In genomic region chr6:53395208-53395607, GRCm38 (mm10) we compare ENCODE assay signal across 15 mouse cellular contexts.
DNase-seq lines count a peak whose midpoint lies in the region; ATAC-seq and TF ChIP-seq lines count a peak whose summit lies in the region.
"Had no signal": no experiment of that assay in that cellular context is flagged by ENCODE, and none has a peak within 500 bp of the region (broad histone marks: within the 10 kb centered on the region; RNA-seq: fewer than 3 reads in every experiment).

No protein-coding gene starts in this region.

- no peaks in the 10 kb centered on the region for H3K27me3 ChIP-seq in hindbrain, embryonic 11.5 days (ENCODE audit: control insufficient read depth, insufficient read depth, low read length)
- H3K27me3 ChIP-seq in hindbrain, embryonic 12.5 days, result no peaks in the 10 kb centered on the region
- H3K27me3 ChIP-seq in limb, embryonic 13.5 days, result no peaks in the 10 kb centered on the region
- no peaks in the 10 kb centered on the region for H3K27me3 ChIP-seq in intestine, postnatal 0 days (replicated peaks; ENCODE audit: control insufficient read depth, insufficient read depth, low read length)
- H3K27me3 ChIP-seq in heart, embryonic 11.5 days (ENCODE audit: control insufficient read depth, insufficient read depth, low read length), result no peaks in the 10 kb centered on the region
- H3K27me3 ChIP-seq: forebrain, embryonic 12.5 days; heart, embryonic 13.5 days had no signal

- DNase-seq in cerebellum, adult 18-20 months, result peak; percentile 27 to 30
- no peak for DNase-seq in cerebellum, postnatal 4 days (ENCODE audit: low spot score in 2 of 2)
- peak; percentile 32 for DNase-seq in hindbrain, embryonic 11.5 days (ENCODE audit: low spot score)
- DNase-seq in cerebellum, adult 9-11 months, result peak; percentile 13
- DNase-seq: gastrocnemius, postnatal 25 days; layer of hippocampus, adult 9-11 months; left cerebral cortex, postnatal 4 days had no signal

- TF ChIP-seq CTCF in intestine, postnatal 0 days (IDR thresholded peaks at IDR 0.05; ENCODE audit: low read depth), result no peak

- no peak overlapping the region for H3K9ac ChIP-seq in hindbrain, embryonic 11.5 days (ENCODE audit: low read depth, low read length)
- H3K9ac ChIP-seq in hindbrain, embryonic 12.5 days, result no peak overlapping the region
- no peak overlapping the region for H3K9ac ChIP-seq in limb, embryonic 13.5 days
- no peak overlapping the region for H3K9ac ChIP-seq in intestine, postnatal 0 days (ENCODE audit: low read depth, low read length)
- no peak overlapping the region for H3K9ac ChIP-seq in heart, embryonic 11.5 days (ENCODE audit: low read depth, low read length)
- H3K9ac ChIP-seq: forebrain, embryonic 12.5 days; heart, embryonic 13.5 days; hindbrain, embryonic 15.5 days had no signal

- no peaks in the 10 kb centered on the region for H3K36me3 ChIP-seq in hindbrain, embryonic 11.5 days (ENCODE audit: control insufficient read depth, insufficient read depth, low read length)
- no peaks in the 10 kb centered on the region for H3K36me3 ChIP-seq in hindbrain, embryonic 12.5 days
- 0 out of 2 replicates have a peak, but pooled peaks cover 14% of the 10 kb centered on the region for H3K36me3 ChIP-seq in limb, embryonic 13.5 days
- H3K36me3 ChIP-seq in intestine, postnatal 0 days (ENCODE audit: control insufficient read depth, insufficient read depth), result no peaks in the 10 kb centered on the region
- H3K36me3 ChIP-seq in heart, embryonic 11.5 days (ENCODE audit: control insufficient read depth, insufficient read depth, low read length), result no peaks in the 10 kb centered on the region
- H3K36me3 ChIP-seq: hindbrain, embryonic 15.5 days had no signal

- H3K4me3 ChIP-seq in hindbrain, embryonic 11.5 days (ENCODE audit: low read depth, low read length), result no peak overlapping the region
- H3K4me3 ChIP-seq in hindbrain, embryonic 12.5 days, result no peak overlapping the region
- H3K4me3 ChIP-seq in limb, embryonic 13.5 days, result no peak overlapping the region
- no peak overlapping the region for H3K4me3 ChIP-seq in intestine, postnatal 0 days (ENCODE audit: low read depth, low read length)
- H3K4me3 ChIP-seq in heart, embryonic 11.5 days (ENCODE audit: low read depth, low read length), result no peak overlapping the region
- H3K4me3 ChIP-seq: forebrain, embryonic 12.5 days; heart, embryonic 13.5 days; hindbrain, embryonic 15.5 days had no signal

- H3K9me3 ChIP-seq in hindbrain, embryonic 11.5 days (ENCODE audit: control insufficient read depth, low read length), result no peaks in the 10 kb centered on the region
- H3K9me3 ChIP-seq in hindbrain, embryonic 12.5 days (replicated peaks), result no peaks in the 10 kb centered on the region
- no peaks in the 10 kb centered on the region for H3K9me3 ChIP-seq in limb, embryonic 13.5 days
- no peaks in the 10 kb centered on the region for H3K9me3 ChIP-seq in intestine, postnatal 0 days (ENCODE audit: control insufficient read depth)
- H3K9me3 ChIP-seq in heart, embryonic 11.5 days (replicated peaks; ENCODE audit: control insufficient read depth, low read length), result no peaks in the 10 kb centered on the region
- H3K9me3 ChIP-seq: forebrain, embryonic 12.5 days; heart, embryonic 13.5 days; hindbrain, embryonic 15.5 days had no signal

- ATAC-seq in hindbrain, embryonic 11.5 days (ENCODE audit: low FRiP score), result no peak
- ATAC-seq in hindbrain, embryonic 12.5 days (ENCODE audit: low FRiP score), result no peak
- no peak for ATAC-seq in limb, embryonic 13.5 days (ENCODE audit: low FRiP score, low read depth)
- ATAC-seq in intestine, postnatal 0 days, result no peak
- ATAC-seq in heart, embryonic 11.5 days (replicated peaks; ENCODE audit: insufficient number of reproducible peaks, low FRiP score, low TSS enrichment), result no peak

- 62% methylated on average over 4 of the region's 4 CpGs for WGBS in hindbrain, embryonic 11.5 days
- 50% methylated on average over 4 of the region's 4 CpGs for WGBS in hindbrain, embryonic 12.5 days
- WGBS in limb, embryonic 13.5 days, result 47% methylated on average over 4 of the region's 4 CpGs
- 73% methylated on average over 4 of the region's 4 CpGs for WGBS in intestine, postnatal 0 days
- whole genome bisulfite sequencing in heart, embryonic 11.5 days (ENCODE audit: insufficient replicate concordance), result 75% methylated on average over 4 of the region's 4 CpGs

- H3K27ac ChIP-seq in hindbrain, embryonic 11.5 days (ENCODE audit: low read depth, low read length), result no peak overlapping the region
- no peak overlapping the region; the same call in 1 of the 2 replicates for H3K27ac ChIP-seq in hindbrain, embryonic 12.5 days
- H3K27ac ChIP-seq in limb, embryonic 13.5 days, result peak overlapping the region; percentile 44; the same call in 1 of the 2 replicates
- no peak overlapping the region for H3K27ac ChIP-seq in intestine, postnatal 0 days (ENCODE audit: low read depth, low read length)
- no peak overlapping the region for H3K27ac ChIP-seq in heart, embryonic 11.5 days (ENCODE audit: low read depth, low read length)
- H3K27ac ChIP-seq: forebrain, embryonic 12.5 days; heart, embryonic 13.5 days; hindbrain, embryonic 15.5 days; kidney, postnatal 0 days had no signal

- no peak overlapping the region for H3K4me2 ChIP-seq in hindbrain, embryonic 11.5 days (replicated peaks; ENCODE audit: low read depth, low read length)
- H3K4me2 ChIP-seq in hindbrain, embryonic 12.5 days (replicated peaks), result no peak overlapping the region
- no peak overlapping the region for H3K4me2 ChIP-seq in limb, embryonic 13.5 days (replicated peaks)
- H3K4me2 ChIP-seq in intestine, postnatal 0 days (replicated peaks; ENCODE audit: low read depth), result no peak overlapping the region
- no peak overlapping the region for H3K4me2 ChIP-seq in heart, embryonic 11.5 days
- H3K4me2 ChIP-seq: forebrain, embryonic 12.5 days; heart, embryonic 13.5 days; hindbrain, embryonic 15.5 days had no signal

- H3K4me1 ChIP-seq in hindbrain, embryonic 11.5 days (replicated peaks; ENCODE audit: control insufficient read depth, insufficient read depth, low read length), result 0 out of 2 replicates have a peak, but pooled peaks cover 4% of the 10 kb centered on the region
- H3K4me1 ChIP-seq in hindbrain, embryonic 12.5 days, result peaks cover 36% of the 10 kb centered on the region
- H3K4me1 ChIP-seq in limb, embryonic 13.5 days, result peaks cover 66% of the 10 kb centered on the region
- H3K4me1 ChIP-seq in intestine, postnatal 0 days (replicated peaks; ENCODE audit: control insufficient read depth, insufficient read depth, low read length), result no peaks in the 10 kb centered on the region
- H3K4me1 ChIP-seq in heart, embryonic 11.5 days (ENCODE audit: control insufficient read depth, insufficient read depth, low read length), result peaks cover 6% of the 10 kb centered on the region; the same call in 1 of the 2 replicates

Comparison
In these comparisons a context has a peak if more than half of its experiments do, and no peak if none do; other contexts are left out.
1. DNase-seq: peak in cerebellum, adult 18-20 months (2 of 2), hindbrain, embryonic 11.5 days (single experiment) and cerebellum, adult 9-11 months (single experiment); none in cerebellum, postnatal 4 days (0 of 2).